Mouse (Mus musculus): Measurements from ENCODE around the gene Xaf1.

GRCm38 (mm10) chr11:72255629-72256028, 45.8 kb upstream of the Xaf1 start:
- no peak for TF ChIP-seq CTCF (IDR thresholded peaks at IDR 0.05; ENCODE audit: control insufficient read depth, insufficient read depth, insufficient read length)
- no peak for TF ChIP-seq FOSL1 (IDR thresholded peaks at IDR 0.05; ENCODE audit: insufficient read depth, low read length, poor library complexity, severe bottlenecking)
- no peak for TF ChIP-seq USF1 (IDR thresholded peaks at IDR 0.05; ENCODE audit: low read depth)
- no peak for TF ChIP-seq MAX (IDR thresholded peaks at IDR 0.05)
